Mouse (Mus musculus) midbrain, embryonic 16.5 days (tissue): ENCODE measurements around the gene Smim22. TPM values are rescaled to one million over a fixed set of nuclear protein-coding genes. Genes with fewer than 3 reads are reported as not detected.
A peak's percentile ranks its signal among the peaks of the same experiment; 100 is the strongest.

ENCODE experiments used
- ATAC-seq: fragments of 200-750 bp; cut with Nextera tagmentation; 2 replicates; pipeline ENCODE4 v1.8.0; 2017; ENCODE audit warnings: moderate TSS enrichment
- H3K27ac ChIP-seq: fragments of 300-500 bp; sonication (generic); 2 replicates; pipeline ENCODE4 v1.5.1; 2014; ENCODE audit warnings: mild to moderate bottlenecking, low read length, mixed read lengths
- H3K27me3 ChIP-seq: fragments of 300-500 bp; sonication (generic); 2 replicates; pipeline ENCODE4 v1.6.1; 2014; ENCODE audit warnings: low read depth, low read length, mixed read lengths; ENCODE audit not compliant: control insufficient read depth, insufficient read depth
- H3K36me3 ChIP-seq: fragments of 300-500 bp; sonication (generic); 2 replicates; pipeline ENCODE4 v1.6.1; 2014; ENCODE audit warnings: mild to moderate bottlenecking, low read length, moderate library complexity, mixed read lengths; ENCODE audit not compliant: control insufficient read depth, insufficient read depth
- H3K4me1 ChIP-seq: fragments of 300-500 bp; sonication (generic); 2 replicates; pipeline ENCODE4 v1.6.1; 2014; ENCODE audit warnings: mild to moderate bottlenecking, low read length, mixed read lengths; ENCODE audit not compliant: control insufficient read depth, insufficient read depth
- H3K4me2 ChIP-seq: fragments of 300-500 bp; sonication (generic); 2 replicates; pipeline ENCODE4 v1.6.1; 2014; ENCODE audit warnings: mild to moderate bottlenecking, low read length, mixed read lengths
- H3K4me3 ChIP-seq: fragments of 300-500 bp; sonication (generic); 2 replicates; pipeline ENCODE4 v1.5.1; 2014; ENCODE audit warnings: low read depth, mild to moderate bottlenecking, low read length, moderate library complexity, mixed read lengths
- H3K9ac ChIP-seq: fragments of 300-500 bp; sonication (generic); 2 replicates; pipeline ENCODE4 v1.6.1; 2014; ENCODE audit warnings: low read depth, low read length, mixed read lengths
- H3K9me3 ChIP-seq: fragments of 300-500 bp; sonication (generic); replicated peaks from 2 replicates; pipeline ENCODE4 v1.6.1; 2014; ENCODE audit warnings: mild to moderate bottlenecking, low read length, mixed read lengths; ENCODE audit not compliant: control insufficient read depth, poor library complexity, severe bottlenecking
- WGBS: fragments of 180-500 bp; shearing (Covaris S2); extraction: QIAGEN DNeasy Blood & Tissue Kit; methylation state at CpG from one replicate; pipeline ENCODE4 v1.1.7; 2014; 5-methylcytosine and 5-hydroxymethylcytosine counted together
- polyA plus RNA-seq: library from polyadenylated mRNA; unstranded; fragments of >200 nt; fragmentation: Nextera tagmentation; extraction: Ambion mirVana; gene quantifications from 2 replicates; pipeline ENCODE4 v1.2.1, GENCODE M21; 2015

Gene Smim22
- polyA plus RNA-seq = 0.91 and 1.7 TPM in 2 replicates

GRCm38 (mm10) chr16:5007067-5007466 is at the start of gene Smim22:
Gene Smim22, plus strand, starts transcription at chr16:5007288.
- H3K4me3 ChIP-seq = no peak within 1 kb of the TSS
- WGBS = 38% methylated on average over 5 of the region's 5 CpGs
- H3K9ac ChIP-seq = no peak within 1 kb of the TSS

GRCm38 (mm10) chr16:4957446-4957845 is 49.6 kb upstream of the Smim22 start:
- no peak for ATAC-seq
- Histone ChIP-seq H3K27me3 (no peaks in the 10 kb centered on the region), H3K27ac (no peak overlapping the region), H3K4me2 (no peak overlapping the region), H3K4me3 (no peak overlapping the region), H3K9ac (no peak overlapping the region), H3K36me3 (peaks cover 22% of the 10 kb centered on the region), H3K4me1 (peaks cover 6% of the 10 kb centered on the region), H3K9me3 (no peaks in the 10 kb centered on the region)
- WGBS = 97% methylated on average over 3 of the region's 3 CpGs

More at GRCm38 (mm10) chr16:5007067-5007466, at the start of gene Smim22:
- H3K27ac ChIP-seq = no peak within 1 kb of the TSS
- peaks cover 4% of the 10 kb centered on the region for H3K4me1 ChIP-seq
- no peaks in the 10 kb centered on the region for H3K27me3 ChIP-seq
- no peak within 1 kb of the TSS for H3K4me2 ChIP-seq
- H3K9me3 ChIP-seq = no peaks in the 10 kb centered on the region
- no peak for ATAC-seq
- H3K36me3 ChIP-seq = no peaks in the 10 kb centered on the region

- Histone ChIP-seq H3K36me3 (peaks cover 7% of the 10 kb centered on the region), H3K4me3 (no peak overlapping the region), H3K4me2 (no peak overlapping the region), H3K9ac (no peak overlapping the region), H3K27ac (no peak overlapping the region), H3K9me3 (no peaks in the 10 kb centered on the region), H3K27me3 (no peaks in the 10 kb centered on the region), H3K4me1 (peaks cover 16% of the 10 kb centered on the region)
- no peak for ATAC-seq
- 88% methylated on average over 8 of the region's 8 CpGs for WGBS
Measured at GRCm38 (mm10) chr16:4960260-4960659, 46.8 kb upstream of the Smim22 start.

GRCm38 (mm10) chr16:4963346-4963745 is 43.7 kb upstream of the Smim22 start:
- Histone ChIP-seq H3K4me1 (peaks cover 16% of the 10 kb centered on the region), H3K36me3 (no peaks in the 10 kb centered on the region), H3K27ac (no peak overlapping the region), H3K9ac (peak overlapping the region; percentile 86), H3K4me2 (peak overlapping the region; percentile 82), H3K9me3 (no peaks in the 10 kb centered on the region), H3K4me3 (peak overlapping the region; percentile 90), H3K27me3 (no peaks in the 10 kb centered on the region)
- ATAC-seq = no peak
- 41% methylated on average over 9 of the region's 9 CpGs for WGBS

- H3K9me3 ChIP-seq = no peaks in the 10 kb centered on the region
- under 1% methylated on average over 75 of the region's 76 CpGs for WGBS
- H3K27ac ChIP-seq = peak within 1 kb of the TSS; percentile 90
- peak within 1 kb of the TSS; percentile 90 for H3K4me3 ChIP-seq
- ATAC-seq = peak; percentile 99
- H3K4me2 ChIP-seq = peak within 1 kb of the TSS; percentile 82
- no peaks in the 10 kb centered on the region for H3K36me3 ChIP-seq
- no peaks in the 10 kb centered on the region for H3K27me3 ChIP-seq
- H3K4me1 ChIP-seq = peaks cover 16% of the 10 kb centered on the region
- peak within 1 kb of the TSS; percentile 86 for H3K9ac ChIP-seq
Measured at GRCm38 (mm10) chr16:4963797-4964709, 43.0 kb upstream of the Smim22 start, which contains the start of gene Anks3. Gene Anks3, minus strand, starts transcription at chr16:4964205.

- Histone ChIP-seq H3K4me2 (peak overlapping the region; percentile 82), H3K9ac (peak overlapping the region; percentile 86), H3K36me3 (no peaks in the 10 kb centered on the region), H3K27me3 (no peaks in the 10 kb centered on the region), H3K9me3 (no peaks in the 10 kb centered on the region), H3K4me1 (peaks cover 16% of the 10 kb centered on the region), H3K27ac (peak overlapping the region; percentile 90), H3K4me3 (peak overlapping the region; percentile 90)
- 23% methylated on average over 13 of the region's 13 CpGs for WGBS
- peak; percentile 46 for ATAC-seq
Measured at GRCm38 (mm10) chr16:4964731-4965391, 42.2 kb upstream of the Smim22 start.

GRCm38 (mm10) chr16:4965392-4966129 is 41.5 kb upstream of the Smim22 start:
- no peak for ATAC-seq
- 89% methylated on average over 8 of the region's 8 CpGs for WGBS
- Histone ChIP-seq H3K27ac (no peak overlapping the region), H3K9me3 (no peaks in the 10 kb centered on the region), H3K9ac (no peak overlapping the region), H3K36me3 (no peaks in the 10 kb centered on the region), H3K4me1 (peaks cover 16% of the 10 kb centered on the region), H3K4me3 (no peak overlapping the region), H3K27me3 (no peaks in the 10 kb centered on the region), H3K4me2 (no peak overlapping the region)

GRCm38 (mm10) chr16:4968426-4968825 is 38.7 kb upstream of the Smim22 start:
- no peak overlapping the region for H3K4me3 ChIP-seq
- 85% methylated on average over 3 of the region's 3 CpGs for WGBS
- no peak for ATAC-seq
- H3K27ac ChIP-seq = no peak overlapping the region
- no peaks in the 10 kb centered on the region for H3K27me3 ChIP-seq
- H3K4me1 ChIP-seq = peaks cover under 1% of the 10 kb centered on the region; the same call in 1 of the 2 replicates
- no peak overlapping the region for H3K9ac ChIP-seq
- H3K9me3 ChIP-seq = no peaks in the 10 kb centered on the region
- H3K4me2 ChIP-seq = no peak overlapping the region
- H3K36me3 ChIP-seq = no peaks in the 10 kb centered on the region
